Mouse (Mus musculus): ENCODE measurements around the gene Kif18a. TPM values are rescaled to one million over a fixed set of nuclear protein-coding genes. Genes with fewer than 3 reads are reported as not detected.

Kif18a gene
- total and polyA plus RNA-seq, 2 experiments from 2014 or later, result 1.5 to 1.6 TPM

- H3K27me3 ChIP-seq (ENCODE audit: insufficient read depth, low read length), result no peaks in the 10 kb centered on the region
- ATAC-seq (ENCODE audit: low FRiP score) (no peak), DNase-seq (ENCODE audit: low spot score) (no peak)
- no peaks in the 10 kb centered on the region for H3K9me3 ChIP-seq (ENCODE audit: low read length)
- no peaks in the 10 kb centered on the region for H3K36me3 ChIP-seq (ENCODE audit: insufficient read depth, low read length)
- no peak overlapping the region for H3K9ac ChIP-seq (replicated peaks; ENCODE audit: low read length, poor library complexity, severe bottlenecking)
- H3K4me3 ChIP-seq (ENCODE audit: low read depth, low read length), result no peak overlapping the region
- 66% methylated on average over 1 of the region's 1 CpGs for WGBS
- no peak for TF ChIP-seq CTCF (IDR thresholded peaks at IDR 0.05)
- no peak overlapping the region for H3K27ac ChIP-seq (ENCODE audit: low read depth, low read length)
- H3K4me2 ChIP-seq (ENCODE audit: low read depth, low read length, poor library complexity, severe bottlenecking), result no peak overlapping the region
- no peaks in the 10 kb centered on the region for H3K4me1 ChIP-seq (ENCODE audit: insufficient read depth, low read length)
These were observed 103.5 kb downstream of the Kif18a start for GRCm38 (mm10) chr2:109384019-109384418.

- DNase-seq (ENCODE audit: low spot score) (peak; percentile 17), ATAC-seq (ENCODE audit: low FRiP score) (no peak)
- no peak overlapping the region for H3K4me3 ChIP-seq (ENCODE audit: low read depth, low read length)
These were observed 105.7 kb downstream of the Kif18a start for GRCm38 (mm10) chr2:109386211-109386610.

GRCm38 (mm10) chr2:109388733-109389132, 108.2 kb downstream of the Kif18a start:
- Histone ChIP-seq H3K36me3 (ENCODE audit: insufficient read depth, low read length) (no peaks in the 10 kb centered on the region), H3K4me2 (ENCODE audit: low read depth, low read length, poor library complexity, severe bottlenecking) (no peak overlapping the region), H3K27ac (ENCODE audit: low read depth, low read length) (no peak overlapping the region), H3K9me3 (ENCODE audit: low read length) (no peaks in the 10 kb centered on the region), H3K27me3 (ENCODE audit: insufficient read depth, low read length) (no peaks in the 10 kb centered on the region), H3K4me3 (ENCODE audit: low read depth, low read length) (no peak overlapping the region), H3K4me1 (ENCODE audit: insufficient read depth, low read length) (no peaks in the 10 kb centered on the region), H3K9ac (replicated peaks; ENCODE audit: low read length, poor library complexity, severe bottlenecking) (no peak overlapping the region)
- TF ChIP-seq CTCF (IDR thresholded peaks at IDR 0.05), result no peak
- WGBS, result 85% methylated on average over 5 of the region's 5 CpGs
- ATAC-seq (ENCODE audit: low FRiP score), result no peak
- DNase-seq (ENCODE audit: low spot score), result no peak

More at GRCm38 (mm10) chr2:109386211-109386610, 105.7 kb downstream of the Kif18a start:
- H3K27ac ChIP-seq (ENCODE audit: low read depth, low read length), result no peak overlapping the region
- H3K4me2 ChIP-seq (ENCODE audit: low read depth, low read length, poor library complexity, severe bottlenecking), result no peak overlapping the region
- no peak overlapping the region for H3K9ac ChIP-seq (replicated peaks; ENCODE audit: low read length, poor library complexity, severe bottlenecking)
- no peaks in the 10 kb centered on the region for H3K4me1 ChIP-seq (ENCODE audit: insufficient read depth, low read length)
- 68% methylated on average over 1 of the region's 1 CpGs for WGBS
- no peaks in the 10 kb centered on the region for H3K9me3 ChIP-seq (ENCODE audit: low read length)
- no peak for TF ChIP-seq CTCF (IDR thresholded peaks at IDR 0.05)
- no peaks in the 10 kb centered on the region for H3K27me3 ChIP-seq (ENCODE audit: insufficient read depth, low read length)
- H3K36me3 ChIP-seq (ENCODE audit: insufficient read depth, low read length), result no peaks in the 10 kb centered on the region

GRCm38 (mm10) chr2:109389977-109390376, 109.4 kb downstream of the Kif18a start:
- H3K9ac ChIP-seq (replicated peaks; ENCODE audit: low read length, poor library complexity, severe bottlenecking), result no peak overlapping the region
- no peak for ATAC-seq (ENCODE audit: low FRiP score)
- 32% methylated on average over 1 of the region's 1 CpGs for WGBS

More at GRCm38 (mm10) chr2:109389977-109390376, 109.4 kb downstream of the Kif18a start:
- no peaks in the 10 kb centered on the region for H3K9me3 ChIP-seq (ENCODE audit: low read length)
- DNase-seq (ENCODE audit: low spot score), result no peak
- no peak overlapping the region for H3K4me2 ChIP-seq (ENCODE audit: low read depth, low read length, poor library complexity, severe bottlenecking)
- no peaks in the 10 kb centered on the region for H3K4me1 ChIP-seq (ENCODE audit: insufficient read depth, low read length)
- no peaks in the 10 kb centered on the region for H3K27me3 ChIP-seq (ENCODE audit: insufficient read depth, low read length)
- H3K36me3 ChIP-seq (ENCODE audit: insufficient read depth, low read length), result no peaks in the 10 kb centered on the region
- no peak for TF ChIP-seq CTCF (IDR thresholded peaks at IDR 0.05)
- H3K27ac ChIP-seq (ENCODE audit: low read depth, low read length), result no peak overlapping the region
- H3K4me3 ChIP-seq (ENCODE audit: low read depth, low read length), result no peak overlapping the region

Other genes with a start within 250 kb of the Kif18a start
- 5.9 and 10.2 TPM in 2 replicates for gene Mettl15, start within 50 bp of the Kif18a start, total RNA-seq (2014; rRNA removed)
- gene Mettl15, start within 50 bp of the Kif18a start, polyA plus RNA-seq (2015; fragmentation: Nextera tagmentation; extraction: Ambion mirVana), result 7.4 and 9.1 TPM in 2 replicates